Mouse (Mus musculus) kidney, adult 2 months (tissue): ENCODE results near the gene Lpcat1. TPM values are rescaled to one million over a fixed set of nuclear protein-coding genes. Genes with fewer than 3 reads are reported as not detected.

Source experiments
- DNase-seq: peaks from one replicate; pipeline ENCODE4 v3.0.0; 2021
- H3K27ac ChIP-seq: fragments of 200-500 bp; 2 replicates; pipeline ENCODE4 v1.5.1; 2012; ENCODE audit warnings: low read depth, low read length, control low read depth, inconsistent platforms; ENCODE audit not compliant: insufficient read depth
- H3K27me3 ChIP-seq: fragments of 200-500 bp; replicated peaks from 2 replicates; pipeline ENCODE4 v1.6.1; 2012; ENCODE audit warnings: mild to moderate bottlenecking, moderate library complexity, low read length, inconsistent platforms; ENCODE audit not compliant: control insufficient read depth, insufficient read depth
- H3K36me3 ChIP-seq: fragments of 200-500 bp; 2 replicates; pipeline ENCODE4 v1.6.1; 2012; ENCODE audit warnings: mild to moderate bottlenecking, moderate library complexity, low read length, inconsistent platforms; ENCODE audit not compliant: control insufficient read depth, insufficient read depth
- H3K4me1 ChIP-seq: fragments of 200-500 bp; 2 replicates; pipeline ENCODE4 v1.6.1; 2011; ENCODE audit warnings: low read length; ENCODE audit not compliant: control insufficient read depth, insufficient read depth
- H3K4me3 ChIP-seq: fragments of 200-500 bp; 2 replicates; pipeline ENCODE4 v1.5.1; 2011; ENCODE audit warnings: mild to moderate bottlenecking, low read depth, low read length, control low read depth; ENCODE audit not compliant: insufficient read depth
- CTCF ChIP-seq: fragments of 200-500 bp; conservative IDR thresholded peaks from 2 replicates; pipeline ENCODE4 v1.5.1; 2011; ENCODE audit warnings: low read depth, mild to moderate bottlenecking, control low read depth, low read length, moderate library complexity, mixed read lengths; ENCODE audit not compliant: insufficient read depth, insufficient read length
- POLR2A ChIP-seq: fragments of 200-500 bp; IDR thresholded peaks from one replicate; pipeline ENCODE4 v1.6.1; 2011; ENCODE audit warnings: low read depth, low read length, control low read depth
- WGBS: fragments of 180-500 bp; shearing (Covaris S2); methylation state at CpG from one replicate; pipeline ENCODE4 v1.1.7; 2018; 5-methylcytosine and 5-hydroxymethylcytosine counted together
- polyA plus RNA-seq: library from polyadenylated mRNA; depleted of rRNA; stranded (reverse); fragments of >200 nt; gene quantifications from 2 replicates; pipeline ENCODE4 v1.2.3, GENCODE M21; 2012; rRNA removed

Gene Lpcat1
- polyA plus RNA-seq = 14.2 and 16.0 TPM in 2 replicates

GRCm38 (mm10) chr13:73467034-73467420 is at the start of gene Lpcat1:
TSS of gene Lpcat1 (plus strand) at chr13:73467197.
- no peaks in the 10 kb centered on the region for H3K4me1 ChIP-seq
- no peaks in the 10 kb centered on the region for H3K27me3 ChIP-seq
- H3K36me3 ChIP-seq = no peaks in the 10 kb centered on the region
- TF ChIP-seq POLR2A (no peak), CTCF (no peak)
- H3K4me3 ChIP-seq = peak within 1 kb of the TSS; percentile 69
- no peak within 1 kb of the TSS; the same call in none of the 2 replicates for H3K27ac ChIP-seq
- under 1% methylated on average over 35 of the region's 35 CpGs for WGBS
- peak; percentile 89 for DNase-seq

- no peaks in the 10 kb centered on the region for H3K27me3 ChIP-seq
- H3K4me3 ChIP-seq = no peak overlapping the region
- peak; percentile 32 for DNase-seq
- TF ChIP-seq CTCF (peak; percentile 30; the same call in 1 of the 2 replicates), POLR2A (no peak)
- H3K27ac ChIP-seq = no peak overlapping the region
- no peaks in the 10 kb centered on the region for H3K36me3 ChIP-seq
- WGBS = 45% methylated on average over 15 of the region's 15 CpGs
- no peaks in the 10 kb centered on the region for H3K4me1 ChIP-seq
These were observed 49.3 kb upstream of the Lpcat1 start for GRCm38 (mm10) chr13:73417478-73418220.

GRCm38 (mm10) chr13:73418297-73418696 is 48.7 kb upstream of the Lpcat1 start:
- H3K4me3 ChIP-seq = no peak overlapping the region
- no peaks in the 10 kb centered on the region for H3K27me3 ChIP-seq
- no peak overlapping the region for H3K27ac ChIP-seq
- no peak for TF ChIP-seq CTCF
- TF ChIP-seq POLR2A = no peak
- 59% methylated on average over 12 of the region's 12 CpGs for WGBS
- no peaks in the 10 kb centered on the region for H3K4me1 ChIP-seq
- H3K36me3 ChIP-seq = no peaks in the 10 kb centered on the region
- DNase-seq = no peak

- H3K4me1 ChIP-seq = no peaks in the 10 kb centered on the region
- no peak for DNase-seq
- H3K27me3 ChIP-seq = no peaks in the 10 kb centered on the region
- no peak overlapping the region for H3K4me3 ChIP-seq
- H3K27ac ChIP-seq = no peak overlapping the region
- TF ChIP-seq POLR2A (no peak), CTCF (no peak)
- H3K36me3 ChIP-seq = no peaks in the 10 kb centered on the region
- 66% methylated on average over 5 of the region's 5 CpGs for WGBS
These were observed 47.8 kb upstream of the Lpcat1 start for GRCm38 (mm10) chr13:73419244-73419643.

DNA sequence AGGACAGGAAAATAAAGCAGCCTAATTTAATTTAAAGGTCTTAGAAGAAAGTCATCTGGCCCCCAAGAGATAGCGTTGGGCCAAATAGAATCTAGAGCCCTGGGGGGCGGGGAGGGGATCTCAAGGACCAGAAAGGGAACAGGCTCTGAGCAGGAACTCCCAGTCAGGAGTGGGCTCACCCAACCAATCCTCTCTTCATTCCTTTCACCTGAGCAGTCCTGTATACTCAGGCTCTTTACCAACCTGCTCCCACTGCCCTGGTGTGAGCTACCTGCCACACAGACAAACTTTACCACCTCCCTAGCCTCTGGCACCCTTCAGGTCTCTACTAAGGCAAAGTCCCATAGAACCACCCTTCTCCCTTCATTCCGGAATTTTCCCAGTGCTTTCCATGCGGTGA is 44.0 kb upstream of the Lpcat1 start:
- Histone ChIP-seq H3K27me3 (no peaks in the 10 kb centered on the region), H3K4me1 (no peaks in the 10 kb centered on the region), H3K4me3 (no peak overlapping the region), H3K36me3 (no peaks in the 10 kb centered on the region), H3K27ac (no peak overlapping the region)
- no peak for TF ChIP-seq CTCF
- TF ChIP-seq POLR2A = no peak
- no peak for DNase-seq
- WGBS = 61% methylated on average over 4 of the region's 4 CpGs

DNA sequence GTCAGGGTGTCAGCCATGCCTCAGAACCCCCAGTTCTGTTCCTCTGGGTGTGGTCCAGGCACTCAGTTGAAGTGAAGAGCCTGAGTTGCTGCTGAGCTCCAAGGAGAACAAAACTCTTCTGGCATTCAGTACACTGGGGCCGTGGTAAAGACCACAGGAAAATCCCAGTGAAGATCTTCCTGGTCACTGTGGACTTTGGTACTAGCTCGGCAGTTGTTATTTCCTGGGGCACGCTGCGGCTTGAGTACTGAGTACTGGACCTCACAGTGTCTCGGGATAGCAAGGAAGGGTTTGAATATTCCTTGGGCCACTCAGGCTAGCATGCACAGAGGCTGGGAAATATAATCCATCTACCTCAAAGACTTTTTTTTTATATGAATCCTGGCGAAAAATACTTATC is 42.0 kb upstream of the Lpcat1 start:
- 55% methylated on average over 6 of the region's 6 CpGs for WGBS
- Histone ChIP-seq H3K27me3 (no peaks in the 10 kb centered on the region), H3K4me3 (no peak overlapping the region), H3K4me1 (no peaks in the 10 kb centered on the region), H3K27ac (no peak overlapping the region), H3K36me3 (no peaks in the 10 kb centered on the region)
- no peak for DNase-seq
- TF ChIP-seq POLR2A (no peak), CTCF (no peak)

GRCm38 (mm10) chr13:73425839-73426490 is 41.0 kb upstream of the Lpcat1 start:
- Histone ChIP-seq H3K27ac (no peak overlapping the region), H3K4me3 (no peak overlapping the region), H3K4me1 (no peaks in the 10 kb centered on the region), H3K36me3 (no peaks in the 10 kb centered on the region), H3K27me3 (no peaks in the 10 kb centered on the region)
- TF ChIP-seq POLR2A (no peak), CTCF (peak; percentile 96)
- 11% methylated on average over 11 of the region's 11 CpGs for WGBS
- DNase-seq = peak; percentile 63
